Mouse (Mus musculus) lung, adult 2 months (tissue): ENCODE measurements around the gene 4833439L19Rik. TPM values are rescaled to one million over a fixed set of nuclear protein-coding genes. Genes with fewer than 3 reads are reported as not detected.
"Not testable (repeated sequence)": the region's sequence is repeated elsewhere in the genome, so short reads cannot be mapped to it uniquely, and the experiment has no call there.

Source experiments
- DNase-seq: peaks from one replicate; pipeline ENCODE4 v3.0.0; 2022
- H3K4me1 ChIP-seq: fragments of 200-500 bp; 2 replicates; pipeline ENCODE4 v1.6.1; 2011; ENCODE audit warnings: low read length; ENCODE audit not compliant: control insufficient read depth, insufficient read depth
- H3K4me3 ChIP-seq: fragments of 200-500 bp; replicated peaks from 2 replicates; pipeline ENCODE3; 2011; ENCODE audit warnings: low read depth, mild to moderate bottlenecking, control low read depth, low read length; ENCODE audit errors: extremely low read depth
- CTCF ChIP-seq: fragments of 200-500 bp; IDR thresholded peaks from 2 replicates; pipeline ENCODE4 v1.5.1; 2011; ENCODE audit warnings: mild to moderate bottlenecking, low read length, control low read depth; ENCODE audit not compliant: insufficient read depth
- POLR2A ChIP-seq: fragments of 200-500 bp; IDR thresholded peaks from 2 replicates; pipeline ENCODE4 v1.6.1; 2011; ENCODE audit warnings: low read depth, mild to moderate bottlenecking, control low read depth, low read length, borderline replicate concordance; ENCODE audit errors: extremely low read depth
- WGBS: fragments of 180-500 bp; shearing (Covaris S2); methylation state at CpG from one replicate; pipeline ENCODE4 v1.1.7; 2018; 5-methylcytosine and 5-hydroxymethylcytosine counted together
- polyA plus RNA-seq: library from polyadenylated mRNA; depleted of rRNA; stranded (reverse); fragments of >200 nt; gene quantifications from 2 replicates; pipeline ENCODE4 v1.2.3, GENCODE M21; 2012; rRNA removed

Gene 4833439L19Rik
- polyA plus RNA-seq = 106 TPM in 2 replicates

GRCm38 (mm10) chr13:54565201-54565581, at the start of gene 4833439L19Rik:
Gene 4833439L19Rik (minus strand): TSS chr13:54565435.
- DNase-seq = peak; percentile 97
- peaks cover 10% of the 10 kb centered on the region for H3K4me1 ChIP-seq
- WGBS = under 1% methylated on average over 27 of the region's 27 CpGs
- H3K4me3 ChIP-seq = peak within 1 kb of the TSS; percentile 59
- peak; percentile 92 for TF ChIP-seq POLR2A
- TF ChIP-seq CTCF = no peak

GRCm38 (mm10) chr13:54613141-54613540, 47.9 kb upstream of the 4833439L19Rik start:
- H3K4me1 ChIP-seq, H3K4me3 ChIP-seq, DNase-seq: not testable (repeated sequence)
- WGBS = 75% methylated on average over 8 of the region's 8 CpGs

- Histone ChIP-seq H3K4me1 (peaks cover 5% of the 10 kb centered on the region; the same call in 1 of the 2 replicates), H3K4me3 (peak within 1 kb of the TSS; percentile 70)
- DNase-seq = peak; percentile 94
- peak; percentile 65; the same call in 1 of the 2 replicates for TF ChIP-seq POLR2A
- TF ChIP-seq CTCF = no peak
- WGBS = under 1% methylated on average over 66 of the region's 66 CpGs
Observed at GRCm38 (mm10) chr13:54610972-54611754, 45.9 kb upstream of the 4833439L19Rik start, which contains the start of gene Cltb. Gene Cltb (minus strand): TSS chr13:54611344.

GRCm38 (mm10) chr13:54610613-54610971, 45.4 kb upstream of the 4833439L19Rik start:
- no peak for DNase-seq
- 11% methylated on average over 13 of the region's 13 CpGs for WGBS

GRCm38 (mm10) chr13:54609301-54609700, 44.1 kb upstream of the 4833439L19Rik start:
- TF ChIP-seq CTCF (no peak), POLR2A (no peak)
- no peak overlapping the region for H3K4me3 ChIP-seq
- DNase-seq = no peak
- WGBS = 36% methylated on average over 1 of the region's 1 CpGs
- peaks cover 8% of the 10 kb centered on the region for H3K4me1 ChIP-seq

More at GRCm38 (mm10) chr13:54610613-54610971, 45.4 kb upstream of the 4833439L19Rik start:
- Histone ChIP-seq H3K4me1 (peaks cover 7% of the 10 kb centered on the region), H3K4me3 (peak overlapping the region; percentile 70)
- TF ChIP-seq CTCF (no peak), POLR2A (no peak)

GRCm38 (mm10) chr13:54608666-54609065, 43.4 kb upstream of the 4833439L19Rik start:
- Histone ChIP-seq H3K4me3 (peak overlapping the region; percentile 6), H3K4me1 (peaks cover 8% of the 10 kb centered on the region)
- DNase-seq = no peak
- WGBS = 45% methylated on average over 8 of the region's 8 CpGs
- no peak for TF ChIP-seq CTCF
- TF ChIP-seq POLR2A = no peak

GRCm38 (mm10) chr13:54608002-54608401, 42.8 kb upstream of the 4833439L19Rik start:
- Histone ChIP-seq H3K4me3 (no peak overlapping the region), H3K4me1 (peaks cover 8% of the 10 kb centered on the region)
- TF ChIP-seq POLR2A (no peak), CTCF (no peak)
- 75% methylated on average over 3 of the region's 3 CpGs for WGBS
- no peak for DNase-seq

- Histone ChIP-seq H3K4me3 (no peak overlapping the region), H3K4me1 (peaks cover 8% of the 10 kb centered on the region)
- no peak for DNase-seq
- WGBS = 64% methylated on average over 5 of the region's 5 CpGs
- TF ChIP-seq CTCF (no peak), POLR2A (no peak)
Observed at GRCm38 (mm10) chr13:54607204-54607603, 42.0 kb upstream of the 4833439L19Rik start.

- WGBS = 31% methylated on average over 5 of the region's 5 CpGs
- peaks cover 8% of the 10 kb centered on the region for H3K4me1 ChIP-seq
- no peak overlapping the region for H3K4me3 ChIP-seq
- DNase-seq = no peak
- TF ChIP-seq POLR2A (no peak), CTCF (no peak)
Observed at GRCm38 (mm10) chr13:54605426-54605825, 40.2 kb upstream of the 4833439L19Rik start.

- DNase-seq = no peak
- WGBS = 76% methylated on average over 4 of the region's 4 CpGs
- TF ChIP-seq POLR2A (no peak), CTCF (no peak)
- Histone ChIP-seq H3K4me1 (peaks cover 8% of the 10 kb centered on the region), H3K4me3 (no peak overlapping the region)
Observed at GRCm38 (mm10) chr13:54604221-54604620, 39.0 kb upstream of the 4833439L19Rik start.

- TF ChIP-seq POLR2A (no peak), CTCF (no peak)
- DNase-seq = no peak
- Histone ChIP-seq H3K4me1 (peaks cover 4% of the 10 kb centered on the region), H3K4me3 (no peak overlapping the region)
Observed at GRCm38 (mm10) chr13:54603501-54603900, 38.3 kb upstream of the 4833439L19Rik start.
